Mouse (Mus musculus): ENCODE results near the gene Rnf217.

Rnf217 gene

DNA sequence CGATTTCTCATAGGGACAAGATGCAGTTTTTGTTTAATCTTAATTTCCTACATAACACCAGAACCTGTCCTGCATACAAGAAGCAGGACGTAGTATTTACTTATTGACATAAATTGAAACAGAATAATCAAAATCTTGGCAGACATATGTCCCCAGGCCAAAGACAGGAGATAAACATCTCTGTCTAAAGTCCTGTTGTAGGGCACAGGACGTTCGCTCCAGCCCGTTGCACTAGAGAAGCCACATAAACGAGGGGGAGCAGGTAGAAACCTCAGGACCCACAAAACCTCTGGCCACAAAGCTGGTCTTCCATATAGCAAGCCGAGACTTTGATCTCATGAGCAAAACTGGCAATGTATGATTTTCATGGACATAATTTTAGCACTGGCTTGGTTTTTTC lies 57.1 kb downstream of the Rnf217 start:
- no peak for DNase-seq

DNA sequence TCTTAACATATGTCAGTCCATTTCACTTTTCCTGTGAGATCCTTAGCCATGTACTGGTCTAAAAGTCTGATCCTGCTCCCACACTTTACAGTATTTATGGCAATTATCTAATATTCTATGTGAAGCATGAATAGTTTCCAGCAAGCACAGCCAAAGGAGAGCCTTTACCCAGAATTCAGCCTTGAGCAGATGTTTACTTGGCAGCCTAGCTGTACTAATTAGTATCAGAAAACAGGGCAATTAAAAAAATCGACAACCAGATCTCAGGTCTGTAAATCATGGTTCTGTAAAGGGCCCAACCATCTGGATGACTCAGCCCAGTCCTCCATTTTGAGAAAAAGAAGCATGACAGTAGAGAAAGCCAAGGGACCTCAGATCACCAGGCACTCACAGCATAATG lies 57.6 kb downstream of the Rnf217 start:
- DNase-seq: no peak

DNA sequence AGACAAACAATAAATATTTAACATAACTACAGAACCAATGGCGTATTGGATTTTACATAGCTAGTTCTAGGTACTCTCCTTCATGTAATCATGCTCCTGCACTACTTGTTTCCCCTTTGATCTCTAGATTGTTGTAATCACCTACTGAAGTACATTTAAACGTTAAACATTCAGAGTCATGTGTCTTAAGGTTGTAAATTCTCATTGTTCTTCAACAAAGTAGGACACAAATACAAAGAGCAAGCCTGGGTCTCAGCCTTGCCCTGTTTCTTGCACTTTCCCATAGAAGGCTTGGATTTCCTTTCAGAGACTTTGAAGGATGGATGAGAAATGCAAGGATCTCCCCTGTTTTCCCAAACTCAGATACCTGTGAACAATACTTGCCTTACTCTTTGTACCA lies 61.8 kb downstream of the Rnf217 start:
- DNase-seq: no peak

DNA sequence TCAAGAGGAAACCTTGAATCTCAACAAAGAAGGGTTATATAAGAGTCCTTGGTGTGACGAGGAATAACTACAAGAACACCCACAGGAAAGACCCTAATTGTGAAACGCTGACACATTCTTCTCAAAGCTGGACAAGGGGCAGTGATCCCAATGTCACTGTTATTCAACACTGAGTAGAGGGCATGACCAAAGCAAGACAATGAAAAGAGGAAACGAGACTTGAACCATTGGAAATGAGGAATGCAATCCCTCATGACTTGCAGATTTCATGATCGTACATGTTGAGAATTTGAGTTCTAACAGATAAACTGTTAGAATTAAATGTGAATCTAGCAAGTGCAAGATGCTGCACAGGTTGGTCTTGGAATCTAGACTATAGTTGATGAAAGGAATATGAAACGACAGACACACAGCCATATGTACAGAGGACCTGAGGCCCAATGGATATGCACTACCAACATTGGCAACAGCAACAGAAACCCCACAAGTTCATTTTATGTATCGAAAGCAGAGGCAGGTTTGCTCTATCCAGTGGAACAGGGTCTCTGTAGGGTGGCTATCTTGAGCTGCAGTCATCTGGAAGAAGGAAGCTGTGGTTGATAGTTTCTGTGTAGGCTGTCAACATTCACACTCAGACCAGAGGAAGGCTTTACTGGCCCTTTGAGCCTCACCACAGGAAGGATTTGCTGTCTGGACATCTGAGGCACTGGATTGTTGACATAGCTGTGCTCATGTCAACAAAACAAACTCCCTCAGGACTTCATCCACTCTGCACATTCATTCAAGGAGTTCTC lies 64.6 kb downstream of the Rnf217 start:
- DNase-seq: no peak

DNA sequence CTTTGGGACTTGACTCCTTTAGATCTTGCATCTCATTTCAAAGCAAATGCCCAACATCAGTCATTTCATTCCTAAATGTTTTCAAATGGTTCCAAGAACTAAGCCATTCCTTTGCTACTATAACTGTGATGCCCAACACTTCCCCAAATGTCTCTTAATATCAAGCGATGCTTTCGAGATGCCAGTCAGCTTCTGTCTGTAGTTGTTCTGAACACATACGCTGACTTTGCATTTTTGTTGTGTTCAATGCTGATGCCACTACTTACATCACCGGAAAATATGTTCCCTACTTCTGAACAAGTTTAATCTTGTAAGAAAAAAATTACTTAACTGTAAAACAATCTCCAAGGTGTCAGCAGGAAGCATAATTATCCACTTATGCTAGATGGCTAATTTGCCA lies 68.5 kb downstream of the Rnf217 start:
- no peak for DNase-seq

DNA sequence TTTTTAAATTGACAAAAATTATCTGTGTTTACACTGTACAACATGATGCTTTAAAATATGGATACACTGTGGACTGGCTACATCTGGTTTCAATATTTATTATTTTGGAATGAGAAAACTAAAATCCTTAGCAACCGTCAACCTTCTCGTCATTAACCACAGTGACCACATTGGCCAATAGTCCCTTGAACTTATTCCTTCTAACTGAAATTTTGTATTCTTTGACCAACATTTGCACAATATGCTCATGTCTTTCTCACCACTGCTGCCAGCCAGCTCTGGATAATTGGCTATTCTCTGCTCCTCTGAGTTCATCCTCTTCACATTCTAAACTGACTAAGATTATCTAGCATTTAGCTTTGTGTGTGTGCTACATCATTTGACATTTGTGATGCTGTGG lies 69.6 kb downstream of the Rnf217 start:
- DNase-seq: no peak

DNA sequence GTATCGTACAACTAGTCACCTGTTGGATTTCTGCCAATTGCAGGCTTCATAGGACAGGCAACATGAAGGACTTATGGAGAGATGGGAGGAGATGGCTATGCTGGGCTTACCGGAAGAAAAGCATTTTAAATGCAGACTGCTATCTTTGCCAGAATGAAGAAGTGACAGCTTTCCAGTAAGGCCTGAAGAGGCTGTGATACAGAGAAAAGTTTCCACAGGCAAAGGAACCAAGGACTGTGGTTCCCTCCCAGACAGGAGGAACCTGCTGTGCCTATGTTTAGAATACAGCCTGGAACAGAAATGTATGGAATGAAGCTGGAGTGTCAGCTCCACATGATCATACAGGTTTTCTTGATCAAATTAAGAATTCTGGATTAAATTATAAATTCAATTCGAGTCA lies 70.3 kb downstream of the Rnf217 start:
- no peak for DNase-seq

DNA sequence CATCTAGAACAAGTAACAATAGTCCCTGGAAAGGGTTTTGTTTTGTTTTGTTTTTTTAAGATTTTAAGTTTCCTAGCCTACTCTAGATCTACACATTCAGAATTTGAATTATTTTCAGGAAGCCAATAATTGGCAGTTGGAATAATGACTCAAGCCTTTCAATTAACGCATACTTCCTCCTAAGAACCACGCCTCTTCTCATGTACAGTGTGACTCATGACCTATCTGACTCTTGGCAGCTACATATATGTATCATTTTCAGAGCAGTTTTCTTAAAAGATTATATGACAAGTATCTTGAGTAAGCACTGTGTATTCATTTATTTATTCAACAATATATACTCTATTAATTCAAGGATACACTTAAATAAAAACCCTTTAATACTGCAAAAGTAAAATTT lies 70.7 kb downstream of the Rnf217 start:
- no peak for DNase-seq

DNA sequence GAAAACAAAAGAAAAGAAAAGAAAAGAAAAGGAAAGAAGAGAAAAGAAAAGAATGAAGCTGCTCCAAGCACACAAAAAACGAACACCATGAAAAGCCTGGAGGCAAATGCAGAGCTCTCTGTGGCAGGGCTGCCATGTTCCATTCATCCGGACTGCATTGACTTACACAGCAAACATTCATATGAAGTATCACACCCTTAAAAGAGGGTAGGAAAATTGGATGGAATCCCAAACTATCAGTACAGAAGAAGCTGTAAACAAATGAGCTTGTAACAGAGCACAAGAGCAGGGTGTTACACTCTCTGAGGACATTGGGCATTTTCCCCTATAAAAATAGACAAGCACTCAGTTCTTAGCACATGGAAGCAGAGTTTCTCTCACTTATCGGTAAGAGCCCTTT lies 71.8 kb downstream of the Rnf217 start:
- no peak for DNase-seq

DNA sequence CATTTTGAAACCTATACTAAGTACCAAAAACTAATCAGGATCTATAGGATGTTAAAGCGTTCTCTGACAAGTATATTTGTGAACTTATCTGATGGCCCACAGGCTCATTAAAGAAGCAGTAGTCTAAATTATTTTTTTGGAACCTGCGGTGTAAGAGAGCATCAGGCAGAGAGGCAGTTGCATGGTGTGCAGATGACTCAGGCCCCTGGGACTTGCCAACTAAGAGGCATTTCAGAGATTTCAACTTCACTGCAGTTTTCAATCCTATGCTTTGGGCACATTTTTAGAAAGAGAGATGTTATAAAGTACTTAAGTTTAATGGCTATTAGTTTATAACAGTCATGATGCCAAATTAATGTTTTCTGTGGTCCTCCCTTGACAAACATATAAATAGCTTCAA lies 73.9 kb downstream of the Rnf217 start:
- DNase-seq: no peak

DNA sequence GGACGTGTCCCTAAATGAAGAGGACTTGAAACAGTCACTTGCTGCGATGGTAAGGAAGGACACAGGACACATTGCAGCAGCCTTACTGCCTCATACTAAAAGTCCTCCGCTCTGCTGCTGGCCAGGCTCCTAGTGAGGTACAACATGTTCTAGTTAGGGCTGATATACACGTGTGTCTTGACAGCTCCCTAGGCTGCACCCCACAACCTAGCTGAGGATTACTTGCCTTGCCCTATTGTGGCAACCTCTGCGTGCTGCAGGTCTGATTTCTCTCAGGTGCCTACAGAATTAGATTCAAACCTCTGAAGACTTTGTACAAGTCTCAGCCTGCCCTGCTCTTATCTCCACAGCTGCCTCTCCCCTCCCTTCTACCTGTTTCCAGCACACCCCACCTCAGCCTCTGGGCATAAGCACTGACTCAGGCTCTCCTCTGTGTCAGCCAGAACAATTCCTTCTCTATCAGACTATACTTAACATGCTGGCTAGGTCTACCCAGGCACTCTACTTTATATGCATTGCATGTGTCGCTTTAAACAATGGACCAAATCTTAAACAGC lies 75.6 kb downstream of the Rnf217 start:
- no peak for DNase-seq

DNA sequence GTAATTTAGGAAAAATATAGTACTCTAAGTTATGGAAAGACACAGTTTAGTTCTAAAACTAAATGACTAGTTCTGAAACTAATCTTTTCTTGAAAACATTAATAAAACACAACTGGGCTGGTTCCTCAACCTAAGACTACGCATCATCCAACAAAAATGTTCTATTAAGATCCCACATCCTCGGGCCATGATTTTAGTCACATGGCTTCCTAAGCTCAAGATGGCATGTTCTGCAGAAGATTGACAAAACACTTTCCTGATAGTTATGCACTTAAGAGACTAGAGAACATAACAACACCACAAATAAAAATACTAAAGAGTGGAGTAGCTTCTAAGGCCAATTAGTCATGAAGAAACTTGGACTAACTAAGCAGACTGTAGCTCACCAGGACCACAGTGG lies 76.2 kb downstream of the Rnf217 start:
- DNase-seq: no peak

DNA sequence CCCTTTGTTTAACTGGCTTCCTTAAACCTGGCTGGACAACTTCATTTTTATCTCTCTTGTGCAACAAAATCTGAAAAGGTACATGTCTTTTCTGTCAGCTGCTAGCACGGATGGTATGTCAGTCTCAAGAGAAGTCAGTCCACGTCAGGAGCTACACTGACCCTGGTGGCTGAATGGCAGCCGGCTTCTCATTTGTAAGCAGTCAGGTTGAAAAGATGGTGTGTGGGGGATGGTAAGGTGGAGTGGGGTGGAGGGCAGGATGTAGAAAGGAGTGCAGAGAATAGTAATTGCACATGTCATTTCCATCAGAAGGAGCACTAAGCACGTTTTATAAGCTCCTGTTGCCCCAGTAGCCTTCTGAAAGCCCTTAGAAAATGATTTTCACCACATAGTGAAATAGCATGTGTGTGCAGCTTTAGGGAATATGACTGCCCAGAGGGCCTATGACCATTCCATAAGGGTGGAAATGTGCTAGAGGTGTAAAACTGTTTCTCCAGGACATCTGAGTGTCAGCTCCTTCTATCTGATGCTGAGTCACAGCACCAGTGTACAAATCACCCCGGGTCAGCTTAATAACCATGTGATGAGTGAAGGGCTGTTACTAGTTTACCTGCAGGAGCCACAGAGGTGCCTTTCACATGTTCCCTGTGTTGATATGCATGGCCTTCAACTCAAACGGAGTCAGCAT lies 80.5 kb downstream of the Rnf217 start:
- no peak for DNase-seq

DNA sequence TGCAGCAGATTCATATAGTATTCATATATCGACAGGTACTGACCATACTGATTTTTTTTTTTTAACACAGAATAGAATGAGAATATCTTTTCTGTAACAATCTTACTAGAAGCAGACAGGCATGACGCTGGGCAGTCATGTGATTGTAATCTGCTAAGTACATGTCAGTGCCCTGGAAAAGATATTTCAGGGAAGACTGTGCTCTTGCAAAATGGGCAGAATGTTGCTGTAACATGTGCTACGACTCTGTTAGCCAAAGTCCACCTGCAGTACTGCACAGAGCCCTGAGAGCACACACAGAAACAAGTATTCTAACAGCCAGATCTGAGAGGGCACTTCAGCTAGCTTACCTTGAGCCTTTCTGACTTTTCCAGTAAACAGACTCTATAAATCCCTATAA lies 83.3 kb downstream of the Rnf217 start:
- no peak for DNase-seq

DNA sequence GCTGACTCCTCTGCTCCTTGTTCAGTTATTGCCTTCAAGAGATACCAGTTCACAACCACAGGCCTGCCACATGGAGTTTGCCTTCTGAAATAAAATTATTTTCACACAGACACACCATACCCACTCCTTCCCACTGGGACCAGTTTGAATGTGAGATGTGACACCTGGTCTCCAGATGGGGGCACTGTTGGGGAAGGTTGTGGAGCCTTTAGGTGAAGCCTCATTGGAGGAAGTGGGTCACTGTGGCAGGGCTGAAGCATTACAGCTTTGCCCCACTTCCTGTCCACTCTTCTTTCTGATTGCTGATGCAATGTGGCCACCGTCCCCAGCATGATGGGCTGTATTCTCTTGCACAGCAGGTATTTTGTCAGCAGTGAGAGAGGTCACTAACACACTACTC lies 89.6 kb downstream of the Rnf217 start:
- DNase-seq: no peak

DNA sequence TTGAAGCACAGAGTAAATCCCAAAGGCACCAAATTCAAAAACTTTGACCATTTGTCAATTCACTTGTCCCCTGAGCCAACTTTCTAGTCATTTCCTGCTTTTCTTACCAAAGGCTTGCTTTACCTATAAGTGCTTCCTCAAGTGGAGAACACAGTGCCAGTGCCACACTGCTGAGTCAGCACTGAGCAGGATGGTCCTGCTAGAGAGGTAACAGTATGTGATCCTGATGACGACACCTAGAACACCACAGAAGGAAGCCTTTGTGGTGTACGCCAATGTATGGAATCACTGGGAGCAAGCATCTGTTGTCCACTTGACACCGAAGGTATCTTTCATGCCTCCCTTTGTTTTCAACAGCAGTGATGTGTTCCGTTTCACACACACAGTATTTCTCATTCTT lies 90.8 kb downstream of the Rnf217 start:
- no peak for DNase-seq

DNA sequence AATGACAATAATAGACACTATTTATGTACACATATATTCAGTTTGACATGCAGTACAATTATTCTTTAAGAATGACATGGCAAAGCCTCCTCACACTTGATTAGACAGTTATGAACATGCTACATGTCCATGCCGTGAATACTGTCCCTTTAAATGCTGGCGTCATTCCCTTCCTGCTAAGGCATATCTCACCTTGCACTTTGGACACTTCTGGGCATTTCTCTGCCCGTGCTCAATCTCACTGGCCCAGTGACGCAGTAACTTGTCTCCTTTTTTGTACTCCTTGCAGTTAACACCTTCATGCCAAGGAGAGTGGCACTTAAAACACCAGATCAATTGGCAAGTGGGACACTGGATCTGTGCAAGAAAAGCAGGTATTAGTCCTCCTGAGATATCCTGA lies 91.8 kb downstream of the Rnf217 start:
- DNase-seq: peak; percentile 26

DNA sequence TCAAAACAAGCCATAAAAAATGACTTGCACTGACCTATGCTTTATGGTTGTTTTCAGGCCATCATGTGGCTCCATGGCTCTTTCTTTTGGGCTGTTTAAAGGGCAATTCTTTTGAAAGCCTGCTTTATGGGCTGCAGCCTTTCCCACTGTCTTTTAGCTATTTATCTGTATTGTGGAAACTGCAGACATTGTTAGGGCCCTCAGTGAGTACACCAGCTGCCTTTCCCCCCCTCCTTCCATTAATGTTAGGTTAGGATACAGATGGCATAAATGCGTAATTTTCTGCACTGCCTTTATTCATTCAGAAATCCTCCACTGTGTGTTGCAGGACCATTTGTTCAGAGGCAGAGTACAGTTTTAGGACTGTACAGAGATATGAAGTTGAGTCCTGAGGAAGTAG lies 93.1 kb downstream of the Rnf217 start:
- no peak for DNase-seq

DNA sequence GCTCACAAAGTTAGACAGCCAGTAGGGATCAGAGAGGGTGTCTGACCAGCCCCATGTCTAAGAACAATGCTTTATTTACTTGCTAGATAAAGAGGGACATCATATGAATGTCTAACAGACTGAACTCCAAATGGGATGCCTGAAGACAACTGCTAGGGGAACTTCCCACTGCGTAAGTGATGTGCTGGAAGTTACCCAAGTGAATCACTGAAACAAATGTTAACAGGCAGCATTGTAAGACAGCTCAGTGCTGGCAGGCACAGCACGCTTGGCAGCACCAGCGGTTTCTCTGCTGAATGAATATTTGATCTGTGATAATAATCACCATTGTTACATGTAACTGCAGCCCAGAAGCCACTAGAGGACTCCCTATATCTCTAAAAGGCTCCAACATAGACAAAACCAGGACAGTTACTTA lies 104.8 kb downstream of the Rnf217 start:
- no peak for DNase-seq

DNA sequence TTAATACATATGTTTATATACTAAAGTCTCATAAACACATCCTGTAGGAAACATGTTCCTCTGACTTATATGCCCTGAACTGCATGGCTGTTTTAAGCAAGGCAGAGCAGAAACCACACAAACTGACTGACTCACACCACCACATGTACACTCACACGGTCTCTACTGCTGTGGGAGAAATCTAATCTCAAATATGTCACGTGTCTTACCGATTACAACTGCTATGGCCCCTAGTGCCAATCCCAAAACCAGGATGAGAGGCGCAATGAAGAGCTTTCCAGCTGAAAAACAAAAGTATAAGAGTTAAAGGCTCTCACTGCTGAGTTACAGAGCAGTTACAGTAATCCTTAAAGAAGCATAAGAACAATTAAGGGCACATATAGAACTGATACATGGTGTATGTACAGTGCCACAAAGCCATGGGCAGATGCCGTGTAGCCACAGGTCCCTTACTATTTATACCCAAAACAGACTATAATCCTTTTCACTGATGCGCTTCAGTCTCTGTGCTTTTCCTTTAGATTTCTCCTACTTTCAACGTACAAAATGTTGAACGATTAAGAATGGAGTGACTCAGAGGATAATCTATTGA lies 105.3 kb downstream of the Rnf217 start:
- DNase-seq: no peak

DNA sequence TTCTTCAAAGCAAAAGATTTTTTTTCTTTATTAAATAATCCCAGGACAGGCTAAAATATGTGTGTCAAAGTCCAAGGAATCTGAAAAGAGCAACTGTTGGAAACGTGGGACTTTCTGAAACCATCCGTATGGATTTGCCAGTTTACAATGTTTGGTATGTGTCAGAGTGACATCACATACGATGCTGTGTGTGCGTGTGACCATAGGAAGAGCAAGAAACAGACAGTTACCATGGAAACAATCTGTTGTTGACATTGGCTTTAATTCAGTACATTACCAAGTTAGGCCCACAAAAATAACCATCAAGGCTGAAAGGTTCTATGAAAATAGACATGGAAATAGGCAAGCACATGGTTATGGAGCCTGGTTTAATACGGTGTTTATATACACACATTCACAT lies 107.3 kb downstream of the Rnf217 start:
- no peak for DNase-seq

DNA sequence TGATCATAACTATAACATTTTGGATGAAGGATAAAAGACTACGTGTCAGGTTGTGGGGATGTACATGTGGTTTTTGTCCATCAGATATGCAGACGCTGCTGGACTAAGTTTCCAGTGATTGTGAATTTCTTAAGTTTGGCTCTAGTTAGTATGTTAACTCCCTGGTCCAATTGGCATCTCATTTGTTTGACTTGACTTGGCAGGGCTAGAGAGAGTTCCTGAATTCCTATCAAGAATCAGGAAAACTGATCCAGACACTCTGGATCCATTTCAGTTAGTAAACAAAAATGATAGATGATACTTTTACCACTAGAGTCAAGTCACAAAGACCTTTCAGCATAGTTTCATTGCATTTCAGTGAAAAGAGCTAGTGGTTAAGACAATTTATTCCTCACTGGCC lies 112.1 kb downstream of the Rnf217 start:
- DNase-seq: no peak

DNA sequence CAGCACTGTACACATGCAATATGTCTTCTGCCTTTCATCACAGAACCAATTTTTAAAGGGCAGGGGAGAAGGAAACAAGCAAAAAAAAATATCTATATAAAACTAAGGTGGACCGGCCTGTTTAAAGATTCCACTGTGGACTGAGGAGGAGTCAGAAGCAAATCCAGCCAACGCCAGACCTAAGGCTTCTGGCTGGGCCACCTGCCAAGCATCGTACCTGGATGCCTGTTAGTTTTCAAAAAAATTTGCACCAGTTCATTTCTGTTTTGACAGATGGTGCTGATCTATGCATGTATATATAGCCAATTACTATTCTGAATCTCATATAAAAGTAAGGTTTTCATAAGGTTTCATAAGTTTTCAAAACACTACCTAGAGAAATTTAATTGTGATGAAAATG lies 113.2 kb downstream of the Rnf217 start:
- DNase-seq: no peak

DNA sequence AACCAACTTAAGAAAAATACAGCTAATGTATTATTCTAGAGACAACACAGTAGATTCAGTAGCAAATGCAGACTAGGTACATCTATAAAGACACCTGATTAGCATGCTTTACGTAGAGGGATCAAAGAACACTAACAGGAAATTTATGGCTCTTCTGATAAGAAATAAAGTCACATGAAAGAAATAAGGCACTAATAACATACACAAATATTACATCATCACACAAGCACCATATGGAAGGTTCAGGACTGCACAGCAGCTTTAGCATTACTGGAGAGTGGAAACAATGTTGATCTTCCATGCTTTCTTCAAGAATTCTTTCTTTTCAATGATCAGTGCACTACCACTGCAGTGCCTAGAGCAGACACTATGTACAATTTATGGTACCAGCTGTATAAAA lies 114.7 kb downstream of the Rnf217 start:
- DNase-seq: no peak

All from kidney, adult 11 months (tissue).